Mouse (Mus musculus): ENCODE data around the gene Uqcc2. TPM values are rescaled to one million over a fixed set of nuclear protein-coding genes. Genes with fewer than 3 reads are reported as not detected.

The Uqcc2 gene
- total and polyA plus RNA-seq, 3 experiments, result 126 to 240 (median 198) TPM

DNA sequence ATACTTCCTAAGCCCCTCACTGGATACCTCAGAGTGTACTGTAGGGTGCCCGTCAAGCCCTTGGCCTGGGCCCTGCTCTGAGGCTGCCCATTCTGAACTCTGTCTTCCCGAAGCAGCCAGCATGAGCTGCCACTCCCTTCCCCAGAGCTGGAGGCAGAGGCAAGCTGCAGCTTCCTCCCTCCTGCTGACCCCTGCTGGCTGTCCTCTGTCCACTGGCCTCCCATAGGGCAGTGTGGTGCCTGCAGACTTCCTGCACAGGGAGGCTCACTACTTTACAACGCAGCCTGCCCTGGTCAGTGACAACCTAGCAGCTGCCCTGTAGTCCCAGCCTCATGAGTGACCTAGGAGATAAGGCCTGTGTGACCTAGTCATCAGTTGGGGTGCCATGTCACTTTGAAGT, 48.0 kb upstream of the Uqcc2 start (continued):
- no peak for TF ChIP-seq MAFK (IDR thresholded peaks at IDR 0.05; ENCODE audit: insufficient replicate concordance, low read length)

- peak overlapping the region; percentile 59 to 70 (median 60) for H3K4me3 ChIP-seq (replicated peaks in 1 of 3; ENCODE audit: low read depth in 2 of 3, low read length in 2 of 3, poor library complexity in 1 of 3)
- H3K27ac ChIP-seq (ENCODE audit: insufficient read depth, low read depth), result peak overlapping the region; percentile 98
- no peaks in the 10 kb centered on the region for H3K27me3 ChIP-seq (replicated peaks)
- H3K79me2 ChIP-seq (replicated peaks; ENCODE audit: control insufficient read depth, extremely low read depth, insufficient read depth, poor library complexity, severe bottlenecking), result 0 out of 2 replicates have a peak, but pooled peaks cover 3% of the 10 kb centered on the region
- dilution Hi-C loops (cut with MboI; ENCODE audit: extremely low pct_ligation_motif_present, extremely low pct_unique_long_range_greater_than_20kb, low sequenced_read_pairs), result no loop called here
- H3K9ac ChIP-seq (ENCODE audit: insufficient read depth, low read depth), result peak overlapping the region; percentile 78
- DNase-seq (ENCODE audit: extremely low read depth), result peak; percentile 86
- TF ChIP-seq CHD2 (IDR thresholded peaks at IDR 0.05; ENCODE audit: low read length) (peak; percentile 43), SMC3 (IDR thresholded peaks at IDR 0.05; ENCODE audit: low read depth, low read length) (no peak), E2F4 (IDR thresholded peaks at IDR 0.05; ENCODE audit: insufficient replicate concordance, low read depth, low read length) (no peak), IRF4 (IDR thresholded peaks at IDR 0.05; ENCODE audit: low read depth, low read length) (peak; percentile 46; the same call in 1 of the 2 replicates), NELFE (IDR thresholded peaks at IDR 0.05; ENCODE audit: low read depth, low read length) (0 out of 2 replicates have a peak, but pooled peaks have one; percentile 19), MXI1 (IDR thresholded peaks at IDR 0.05; ENCODE audit: low read depth, low read length) (peak; percentile 81), PAX5 (IDR thresholded peaks at IDR 0.05; ENCODE audit: low read length) (no peak), EP300 (IDR thresholded peaks at IDR 0.05; ENCODE audit: low read length) (peak; percentile 83), SIN3A (IDR thresholded peaks at IDR 0.05; ENCODE audit: low read length) (peak; percentile 35; the same call in 1 of the 2 replicates), NRF1 (IDR thresholded peaks at IDR 0.05; ENCODE audit: low read depth, low read length) (0 out of 2 replicates have a peak, but pooled peaks have one; percentile 19), USF1 (IDR thresholded peaks at IDR 0.05; ENCODE audit: low read depth, low read length) (no peak), ZKSCAN1 (IDR thresholded peaks at IDR 0.05; ENCODE audit: borderline replicate concordance, low read depth, low read length) (no peak), TBP (conservative IDR thresholded peaks at IDR 0.05; ENCODE audit: low read depth, low read length) (no peak; the same call in none of the 2 replicates), RAD21 (IDR thresholded peaks at IDR 0.05; ENCODE audit: low read depth, low read length) (no peak; the same call in none of the 2 replicates), CHD1 (IDR thresholded peaks at IDR 0.05; ENCODE audit: low read depth, low read length) (0 out of 2 replicates have a peak, but pooled peaks have one; percentile 9), RCOR1 (conservative IDR thresholded peaks at IDR 0.05; ENCODE audit: low read depth, low read length) (0 out of 2 replicates have a peak, but pooled peaks have one; percentile 11), POLR2AphosphoS2 (IDR thresholded peaks at IDR 0.05; ENCODE audit: low read depth, low read length) (peak; percentile 13; the same call in 1 of the 2 replicates), POLR2A (IDR thresholded peaks at IDR 0.05; ENCODE audit: low read depth, low read length) (peak; percentile 50; the same call in 1 of the 2 replicates), MAX (IDR thresholded peaks at IDR 0.05; ENCODE audit: low read length) (peak; percentile 89), MYC (IDR thresholded peaks at IDR 0.05; ENCODE audit: low read depth, low read length) (peak; percentile 91), BHLHE40 (IDR thresholded peaks at IDR 0.05; ENCODE audit: low read depth, low read length) (peak; percentile 97), MAZ (IDR thresholded peaks at IDR 0.05; ENCODE audit: low read depth, low read length) (peak; percentile 56), MEF2A (IDR thresholded peaks at IDR 0.05; ENCODE audit: borderline replicate concordance, low read depth, low read length) (peak; percentile 93), TCF12 (IDR thresholded peaks at IDR 0.05; ENCODE audit: low read depth, low read length) (peak; percentile 86), ZMIZ1 (IDR thresholded peaks at IDR 0.05; ENCODE audit: low read depth, low read length) (no peak), ETS1 (conservative IDR thresholded peaks at IDR 0.05; ENCODE audit: low read depth, low read length) (peak; percentile 74; the same call in 1 of the 2 replicates)
- in situ Hi-C loops (cut with MboI; ENCODE audit: low pct_ligation_motif_present, low pct_unique_long_range_greater_than_20kb, low sequenced_read_pairs), result loop anchor here (5.0 kb wide), 1 partner anchor 42 kb away; no protein-coding TSS in a partner anchor
- peaks cover 43 to 60% of the 10 kb centered on the region in 2 experiments for H3K4me1 ChIP-seq (ENCODE audit: control insufficient read depth in 1 of 2, insufficient read depth in 2 of 2)
- H3K9me3 ChIP-seq (replicated peaks; ENCODE audit: low read length), result peaks cover 5% of the 10 kb centered on the region
- peak overlapping the region; percentile 61 for H3K4me2 ChIP-seq (ENCODE audit: insufficient read depth, low read depth, poor library complexity, severe bottlenecking)
- peaks cover 0 to 6% of the 10 kb centered on the region in 2 experiments for H3K36me3 ChIP-seq (replicated peaks in 1 of 2; ENCODE audit: control insufficient read depth in 1 of 2, insufficient read depth in 1 of 2, low read length in 1 of 2)
Measured at GRCm38 (mm10) chr17:27179681-27180280, 46.1 kb upstream of the Uqcc2 start.

Measured in CH12.LX (cell line).